Mouse (Mus musculus) liver, embryonic 13.5 days (tissue): ENCODE measurements around the gene Lhb. TPM values are rescaled to one million over a fixed set of nuclear protein-coding genes. Genes with fewer than 3 reads are reported as not detected.

Source experiments
- ATAC-seq: fragments of 200-750 bp; cut with Nextera tagmentation; 2 replicates; pipeline ENCODE4 v1.8.0; 2017; ENCODE audit warnings: low read depth, mild to moderate bottlenecking, moderate number of reproducible peaks, moderate library complexity
- DNase-seq: peaks from one replicate; pipeline ENCODE4 v3.0.0; 2022
- H3K27ac ChIP-seq: fragments of 300-500 bp; sonication (generic); 2 replicates; pipeline ENCODE4 v1.5.1; 2015; ENCODE audit warnings: moderate library complexity, mild to moderate bottlenecking, inconsistent platforms
- H3K27me3 ChIP-seq: fragments of 300-500 bp; sonication (generic); 2 replicates; pipeline ENCODE4 v1.6.1; 2015; ENCODE audit warnings: mild to moderate bottlenecking, inconsistent platforms
- H3K36me3 ChIP-seq: fragments of 300-500 bp; sonication (generic); 2 replicates; pipeline ENCODE4 v1.6.1; 2015; ENCODE audit warnings: mild to moderate bottlenecking, inconsistent platforms
- H3K4me1 ChIP-seq: fragments of 300-500 bp; sonication (generic); replicated peaks from 2 replicates; pipeline ENCODE4 v1.6.1; 2015; ENCODE audit warnings: inconsistent platforms
- H3K4me2 ChIP-seq: fragments of 300-500 bp; sonication (generic); 2 replicates; pipeline ENCODE4 v1.6.1; 2015; ENCODE audit warnings: inconsistent platforms, mild to moderate bottlenecking, moderate library complexity
- H3K4me3 ChIP-seq: fragments of 300-500 bp; sonication (generic); replicated peaks from 2 replicates; pipeline ENCODE4 v1.5.1; 2015; ENCODE audit warnings: mild to moderate bottlenecking, inconsistent platforms
- H3K9ac ChIP-seq: fragments of 300-500 bp; sonication (generic); 2 replicates; pipeline ENCODE4 v1.6.1; 2015; ENCODE audit warnings: mild to moderate bottlenecking, inconsistent platforms
- H3K9me3 ChIP-seq: fragments of 300-500 bp; sonication (generic); replicated peaks from 2 replicates; pipeline ENCODE4 v1.6.1; 2016; ENCODE audit warnings: inconsistent platforms
- WGBS: fragments of 180-500 bp; shearing (Covaris S2); methylation state at CpG from one replicate; pipeline ENCODE4 v1.1.7; 2015; ENCODE audit not compliant: insufficient replicate concordance; 5-methylcytosine and 5-hydroxymethylcytosine counted together
- microRNA-seq: library from miRNA; unstranded; fragments of <30 nt; microRNA quantifications from one replicate; pipeline ENCODE4, GENCODE M21; 2016
- polyA plus RNA-seq: library from polyadenylated mRNA; unstranded; fragments of >200 nt; fragmentation: Nextera tagmentation; extraction: Ambion mirVana; gene quantifications from 2 replicates; pipeline ENCODE4 v1.2.1, GENCODE M21; 2015

Gene Lhb
- polyA plus RNA-seq, 1 experiment from 2014 or later = not detected

DNA sequence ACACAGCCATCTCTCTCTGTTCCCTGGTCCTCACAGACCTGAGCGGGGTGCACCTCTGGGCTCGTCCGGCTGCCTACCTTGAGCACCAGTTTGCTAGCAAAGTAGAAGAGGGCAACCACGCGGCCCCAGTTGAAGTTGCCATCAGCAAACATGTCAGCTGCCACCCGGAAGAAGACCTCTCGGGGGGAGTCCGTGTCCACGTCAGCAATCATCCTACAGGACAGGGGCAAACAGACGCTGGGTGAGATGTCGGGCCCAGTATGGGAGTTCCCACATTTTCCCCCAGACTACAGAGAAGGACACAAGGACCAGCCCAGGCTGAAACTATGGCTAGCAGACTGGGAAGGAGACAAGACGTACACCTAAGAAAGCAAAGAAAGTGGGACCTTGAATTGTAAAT is 44.5 kb downstream of the Lhb start:
- no peaks in the 10 kb centered on the region for H3K27me3 ChIP-seq
- H3K4me2 ChIP-seq = peak overlapping the region; percentile 94
- ATAC-seq (no peak), DNase-seq (no peak)
- H3K9ac ChIP-seq = peak overlapping the region; percentile 87
- WGBS = 86% methylated on average over 12 of the region's 12 CpGs
- peak overlapping the region; percentile 79 for H3K4me3 ChIP-seq
- H3K36me3 ChIP-seq = peaks cover 40% of the 10 kb centered on the region
- H3K4me1 ChIP-seq = peaks cover 69% of the 10 kb centered on the region
- no peaks in the 10 kb centered on the region for H3K9me3 ChIP-seq
- 0 out of 2 replicates have a peak overlapping the region, but pooled peaks have one; percentile 10 for H3K27ac ChIP-seq

GRCm38 (mm10) chr7:45465549-45465948 is 44.9 kb downstream of the Lhb start:
- peak overlapping the region; percentile 76; the same call in 1 of the 2 replicates for H3K27ac ChIP-seq
- peaks cover 40% of the 10 kb centered on the region for H3K36me3 ChIP-seq
- DNase-seq (no peak), ATAC-seq (no peak)
- H3K4me3 ChIP-seq = peak overlapping the region; percentile 79
- H3K4me1 ChIP-seq = peaks cover 65% of the 10 kb centered on the region
- H3K9me3 ChIP-seq = no peaks in the 10 kb centered on the region
- peak overlapping the region; percentile 94 for H3K4me2 ChIP-seq
- WGBS = 67% methylated on average over 9 of the region's 9 CpGs
- peak overlapping the region; percentile 87 for H3K9ac ChIP-seq
- H3K27me3 ChIP-seq = no peaks in the 10 kb centered on the region

DNA sequence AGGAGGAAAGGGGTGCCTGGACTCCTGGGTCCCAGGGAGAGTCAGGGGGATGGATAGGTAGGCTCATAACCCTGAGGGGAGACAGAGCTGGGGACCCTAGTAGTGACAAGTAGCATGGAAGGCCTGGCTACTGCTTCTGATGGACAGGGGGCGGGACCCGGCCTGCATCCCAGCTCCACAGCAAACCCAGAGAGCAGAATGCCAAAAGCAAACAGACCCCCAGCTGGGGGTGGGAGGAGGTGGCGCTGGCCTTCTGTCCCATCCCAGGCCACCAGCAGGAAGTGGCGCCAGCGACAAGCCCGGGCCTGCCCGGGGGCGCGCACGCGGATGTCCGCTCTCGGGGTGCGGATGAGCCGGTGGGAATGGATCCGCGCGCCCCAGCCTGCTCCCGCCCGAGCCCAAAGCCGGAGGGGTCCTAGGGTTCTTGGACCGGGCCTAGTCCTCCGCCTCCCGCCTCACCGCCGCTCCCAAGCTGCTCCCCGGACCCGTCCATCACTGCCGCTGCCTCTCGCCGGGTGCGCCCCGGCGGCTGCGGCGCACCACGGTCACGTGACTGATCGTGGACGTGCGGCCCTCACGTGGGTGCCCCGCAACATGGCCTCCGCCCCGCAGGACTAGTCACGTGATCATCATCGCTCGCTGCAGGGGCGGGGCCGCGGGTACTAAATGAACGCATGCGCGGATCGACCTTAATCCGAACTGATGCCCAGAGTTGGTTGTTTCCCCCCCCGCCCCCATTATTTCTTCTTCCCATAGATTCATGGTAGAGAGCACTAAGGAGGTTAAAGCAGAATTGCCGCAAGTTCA is 45.9 kb downstream of the Lhb start, which contains the start of gene Bax:
TSS of gene Bax (minus strand) at position 616 of the 807 bp plus-strand sequence.
- peak within 1 kb of the TSS; percentile 87 for H3K9ac ChIP-seq
- peaks cover 61% of the 10 kb centered on the region for H3K4me1 ChIP-seq
- H3K4me3 ChIP-seq = peak within 1 kb of the TSS; percentile 79
- WGBS = under 1% methylated on average over 57 of the region's 58 CpGs
- H3K9me3 ChIP-seq = no peaks in the 10 kb centered on the region
- peak within 1 kb of the TSS; percentile 94 for H3K4me2 ChIP-seq
- DNase-seq = peak; percentile 93
- H3K27ac ChIP-seq = peak within 1 kb of the TSS; percentile 76
- peaks cover 40% of the 10 kb centered on the region for H3K36me3 ChIP-seq
- no peaks in the 10 kb centered on the region for H3K27me3 ChIP-seq
- peak; percentile 77 for ATAC-seq

- no peak for DNase-seq
- ATAC-seq = no peak; the same call in 1 of the 2 replicates
- WGBS = 40% methylated on average over 7 of the region's 7 CpGs
- peak overlapping the region; percentile 87 for H3K9ac ChIP-seq
- H3K27me3 ChIP-seq = no peaks in the 10 kb centered on the region
- H3K36me3 ChIP-seq = peaks cover 35% of the 10 kb centered on the region
- peak overlapping the region; percentile 94 for H3K4me2 ChIP-seq
- H3K4me1 ChIP-seq = peaks cover 58% of the 10 kb centered on the region
- H3K4me3 ChIP-seq = peak overlapping the region; percentile 79
- no peaks in the 10 kb centered on the region for H3K9me3 ChIP-seq
- H3K27ac ChIP-seq = no peak overlapping the region
These were observed 46.6 kb downstream of the Lhb start for GRCm38 (mm10) chr7:45467090-45467670.

DNA sequence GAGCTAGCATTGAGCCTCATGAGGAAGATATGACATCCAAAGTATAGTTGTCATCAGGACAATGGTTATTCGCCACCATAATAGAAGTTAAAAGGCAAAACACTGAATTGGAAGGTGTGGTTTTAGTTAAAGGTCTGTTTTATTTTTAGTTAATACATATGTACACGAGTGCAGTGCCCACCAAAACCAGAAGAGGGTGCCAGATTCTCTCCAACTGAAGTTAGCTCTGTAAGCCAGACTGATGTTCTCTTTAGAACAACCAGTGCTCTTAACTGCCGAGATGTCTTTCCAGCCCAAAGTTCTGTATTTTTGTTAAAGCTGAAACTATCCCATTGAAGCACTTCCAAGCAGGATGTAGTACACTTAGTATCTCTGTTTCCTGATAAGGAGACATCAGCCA is 50.2 kb downstream of the Lhb start:
- Histone ChIP-seq H3K27ac (peak overlapping the region; percentile 21; the same call in 1 of the 2 replicates), H3K9ac (no peak overlapping the region), H3K36me3 (no peaks in the 10 kb centered on the region), H3K9me3 (no peaks in the 10 kb centered on the region), H3K27me3 (no peaks in the 10 kb centered on the region), H3K4me1 (peaks cover 37% of the 10 kb centered on the region), H3K4me2 (0 out of 2 replicates have a peak overlapping the region, but pooled peaks have one; percentile 1), H3K4me3 (no peak overlapping the region)
- ATAC-seq (no peak), DNase-seq (no peak)
- 4% methylated on average over 3 of the region's 3 CpGs for WGBS

Small RNAs within 50 kb of the gene (microRNA-seq; reads per million reads assigned to microRNA genes)
- not detected for gene Gm22133

Other genes with a start within 250 kb of the Lhb start
- gene Gfy, start 241.3 kb upstream of the Lhb start, polyA plus RNA-seq = not detected in 2 replicates
- gene Pth2, start 239.8 kb upstream of the Lhb start, polyA plus RNA-seq = not detected in 2 replicates
- gene Ccdc155, start 215.9 kb upstream of the Lhb start, polyA plus RNA-seq = 0.07 and 0.14 TPM in 2 replicates
- 2.6 and 2.8 TPM in 2 replicates for gene Dkkl1, start 208.7 kb upstream of the Lhb start, polyA plus RNA-seq
- 11.8 and 12.0 TPM in 2 replicates for gene Tead2, start 205.1 kb upstream of the Lhb start, polyA plus RNA-seq
- 10.3 and 10.8 TPM in 2 replicates for gene Cd37, start 181.7 kb upstream of the Lhb start, polyA plus RNA-seq
- not detected in 2 replicates for gene Slc6a16, start 179.7 kb upstream of the Lhb start, polyA plus RNA-seq
- gene Slc6a21, start 143.3 kb upstream of the Lhb start, polyA plus RNA-seq = not detected in 2 replicates
- 0.85 and 1.3 TPM in 2 replicates for gene Trpm4, start 87.0 kb upstream of the Lhb start, polyA plus RNA-seq
- 0.12 and 0.15 TPM in 2 replicates for gene Hrc, start 85.5 kb upstream of the Lhb start, polyA plus RNA-seq
- 0.24 and 0.25 TPM in 2 replicates for gene Ppfia3, start 53.8 kb upstream of the Lhb start, polyA plus RNA-seq
- gene Lin7b, start 50.2 kb upstream of the Lhb start, polyA plus RNA-seq = not detected in 2 replicates
- gene Snrnp70, start 25.1 kb upstream of the Lhb start, polyA plus RNA-seq = 108 and 129 TPM in 2 replicates
- gene Kcna7, start 15.2 kb upstream of the Lhb start, polyA plus RNA-seq = not detected in 2 replicates
- gene Ntf5, start 7.1 kb upstream of the Lhb start, polyA plus RNA-seq = 0.35 and 0.37 TPM in 2 replicates
- gene Gys1, start 14.0 kb downstream of the Lhb start, polyA plus RNA-seq = 4.1 and 5.1 TPM in 2 replicates
- 111 and 119 TPM in 2 replicates for gene Ruvbl2, start 17.3 kb downstream of the Lhb start, polyA plus RNA-seq
- gene Ftl1, start 39.1 kb downstream of the Lhb start, polyA plus RNA-seq = 7,621 and 8,262 TPM in 2 replicates
- 104 and 106 TPM in 2 replicates for gene Bax, start 46.1 kb downstream of the Lhb start, polyA plus RNA-seq
- 0.80 and 0.87 TPM in 2 replicates for gene Tulp2, start 61.1 kb downstream of the Lhb start, polyA plus RNA-seq
- not detected in 2 replicates for gene Gm45808, start 66.0 kb downstream of the Lhb start, polyA plus RNA-seq
- gene Dhdh, start 68.0 kb downstream of the Lhb start, polyA plus RNA-seq = 2.0 and 2.2 TPM in 2 replicates
- 110 and 127 TPM in 2 replicates for gene Nucb1, start 89.6 kb downstream of the Lhb start, polyA plus RNA-seq
- 180 and 197 TPM in 2 replicates for gene Ppp1r15a, start 105.4 kb downstream of the Lhb start, polyA plus RNA-seq
- gene Plekha4, start 105.5 kb downstream of the Lhb start, polyA plus RNA-seq = 0.43 and 0.52 TPM in 2 replicates
- 1.3 and 1.9 TPM in 2 replicates for gene Hsd17b14, start 134.1 kb downstream of the Lhb start, polyA plus RNA-seq
- 44.1 and 45.4 TPM in 2 replicates for gene Bcat2, start 149.3 kb downstream of the Lhb start, polyA plus RNA-seq
- not detected in 2 replicates for gene Fgf21, start 194.7 kb downstream of the Lhb start, polyA plus RNA-seq
- not detected in 2 replicates for gene Fut1, start 196.5 kb downstream of the Lhb start, polyA plus RNA-seq
- 0.10 TPM in 1 of 2 replicates, not detected in the other for gene Izumo1, start 201.0 kb downstream of the Lhb start, polyA plus RNA-seq
- 2.4 and 2.5 TPM in 2 replicates for gene Rasip1, start 206.7 kb downstream of the Lhb start, polyA plus RNA-seq
- 0.46 and 0.51 TPM in 2 replicates for gene Mamstr, start 219.2 kb downstream of the Lhb start, polyA plus RNA-seq
- gene Fut2, start 245.6 kb downstream of the Lhb start, polyA plus RNA-seq = 0.05 and 0.06 TPM in 2 replicates